Mouse (Mus musculus) adrenal gland, postnatal 14 days (tissue): Measurements from ENCODE around the gene Zdhhc14. TPM values are rescaled to one million over a fixed set of nuclear protein-coding genes. Genes with fewer than 3 reads are reported as not detected.

Source experiments
- DNase-seq: peaks from one replicate; pipeline ENCODE4 v3.0.0; 2021; ENCODE audit warnings: mixed read lengths
- total RNA-seq: library from RNA; stranded (reverse); gene quantifications from 2 replicates; pipeline ENCODE4 v1.2.3, GENCODE M21; 2021

Zdhhc14 gene
- total RNA-seq, 1 experiment from 2014 or later = 7.0 TPM

GRCm38 (mm10) chr17:5668456-5668855 is 176.1 kb downstream of the Zdhhc14 start:
- DNase-seq = no peak

DNA sequence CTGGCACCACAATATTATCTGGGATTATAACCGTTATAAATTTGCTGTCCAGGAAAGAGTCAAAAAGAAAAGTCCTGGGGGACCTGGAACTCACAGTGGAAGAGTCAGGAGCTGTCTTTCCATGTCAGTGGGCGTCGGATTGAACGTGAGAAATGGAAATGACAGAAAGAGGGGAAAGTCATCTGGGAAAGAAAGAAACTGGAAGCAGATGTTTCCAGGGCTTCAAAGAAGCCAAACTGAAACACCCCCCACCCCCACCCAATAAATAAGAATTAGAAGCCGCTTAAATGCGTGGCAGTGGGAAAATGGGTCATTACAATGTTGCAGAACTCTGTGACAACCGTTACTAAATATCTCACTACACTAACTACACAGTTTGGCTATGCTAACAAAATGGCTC is 176.6 kb downstream of the Zdhhc14 start:
- DNase-seq = no peak

DNA sequence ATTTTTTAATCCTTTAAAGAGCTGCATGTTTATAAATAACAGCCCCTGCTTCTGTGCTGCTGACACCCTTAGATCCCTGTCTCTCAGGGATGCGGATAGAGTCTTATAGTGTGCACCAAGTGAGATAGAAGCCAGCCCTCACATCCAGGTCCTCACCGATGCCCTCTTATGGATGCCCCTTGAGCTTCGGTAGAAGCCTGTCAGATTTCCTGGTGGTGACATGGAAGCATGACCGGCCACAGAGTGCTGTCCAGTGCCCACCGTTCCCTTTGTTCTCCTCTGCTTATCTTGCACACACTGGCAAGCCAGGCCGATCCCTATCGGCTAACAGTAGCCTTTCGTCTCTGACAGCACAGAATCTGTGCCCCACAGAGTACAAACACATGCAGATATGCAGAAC is 183.6 kb downstream of the Zdhhc14 start:
- peak; percentile 36 for DNase-seq

- DNase-seq = no peak
Observed at GRCm38 (mm10) chr17:5679315-5679714, 187.0 kb downstream of the Zdhhc14 start.

DNA sequence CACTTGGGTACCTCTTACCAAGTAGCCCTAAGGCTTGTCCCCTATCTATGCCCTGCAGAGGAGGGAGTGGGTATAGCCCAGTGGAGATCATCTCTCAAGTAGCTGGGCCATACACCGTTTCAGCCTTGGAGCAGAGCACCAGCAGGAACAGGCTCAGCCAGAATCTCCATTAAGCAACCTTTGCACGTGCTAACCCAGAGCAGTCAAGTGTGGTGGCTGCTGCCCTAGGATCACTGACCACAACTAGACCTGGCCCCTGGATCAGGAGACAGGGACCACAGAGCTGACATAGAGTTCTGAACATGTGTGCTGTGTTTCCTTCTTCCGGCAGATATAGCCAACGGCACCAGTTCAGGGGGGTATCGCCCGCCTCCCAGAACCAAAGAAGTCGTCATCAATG is 193.0 kb downstream of the Zdhhc14 start:
- DNase-seq = no peak

DNA sequence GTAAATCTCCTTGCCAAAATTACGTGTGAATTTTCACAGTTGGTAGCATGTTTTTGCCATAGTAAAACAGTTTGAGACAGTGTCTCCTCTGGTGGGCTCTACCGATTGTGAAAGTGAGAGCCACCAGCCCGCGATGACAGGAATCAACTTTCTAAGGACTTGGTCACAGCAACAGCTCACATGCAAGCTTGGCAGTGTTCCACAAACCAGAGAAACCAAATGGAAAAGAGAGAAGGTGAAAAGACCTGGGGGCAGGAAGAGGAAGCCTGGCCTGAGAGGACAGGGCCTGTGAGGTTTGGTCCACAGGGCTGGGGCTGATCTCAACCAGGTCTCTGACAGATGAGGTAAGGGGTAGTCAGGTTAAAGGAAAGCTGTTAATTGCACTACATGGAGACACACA is 195.5 kb downstream of the Zdhhc14 start:
- no peak for DNase-seq

DNA sequence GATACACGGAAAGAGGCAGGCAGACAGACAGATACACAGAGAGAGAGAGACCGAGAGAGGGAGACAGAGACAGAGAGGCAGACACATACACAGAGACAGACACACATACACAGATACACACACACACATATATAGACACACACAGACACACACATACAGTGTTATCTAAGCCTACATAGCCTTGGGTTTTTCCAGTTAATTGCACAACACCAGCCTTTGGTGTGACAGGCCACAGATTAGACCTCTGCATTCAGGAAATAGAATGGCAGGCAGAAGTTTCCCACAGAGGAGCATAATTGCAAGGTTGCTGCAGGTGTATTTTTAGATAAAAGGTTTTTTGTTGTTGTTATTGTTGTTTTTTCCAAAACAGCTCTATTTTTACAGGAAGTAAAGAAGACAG is 195.9 kb downstream of the Zdhhc14 start:
- DNase-seq = no peak

GRCm38 (mm10) chr17:5688669-5689068 is 196.3 kb downstream of the Zdhhc14 start:
- DNase-seq = no peak

GRCm38 (mm10) chr17:5690746-5691535 is 198.6 kb downstream of the Zdhhc14 start:
- DNase-seq = peak; percentile 23

DNA sequence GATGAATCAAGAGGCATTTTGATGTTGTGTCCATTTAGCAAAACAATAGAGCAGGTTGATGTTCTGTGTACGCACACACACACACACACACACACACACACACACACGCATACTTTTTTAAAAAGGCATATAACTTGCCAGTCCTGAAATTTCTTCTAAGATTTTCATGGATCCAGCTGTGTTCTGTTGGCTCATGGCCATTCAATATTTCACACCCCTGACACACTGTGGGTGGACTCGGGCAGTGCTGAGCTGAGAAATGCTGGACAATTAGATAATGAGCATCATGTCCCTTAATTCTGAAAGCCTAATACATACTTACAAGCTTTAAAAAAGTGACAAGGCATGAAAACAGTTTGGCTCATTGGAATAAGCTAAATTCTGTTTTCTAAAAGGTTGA is 200.3 kb downstream of the Zdhhc14 start:
- DNase-seq = no peak

- DNase-seq = no peak
Observed at GRCm38 (mm10) chr17:5693256-5693655, 200.9 kb downstream of the Zdhhc14 start.

DNA sequence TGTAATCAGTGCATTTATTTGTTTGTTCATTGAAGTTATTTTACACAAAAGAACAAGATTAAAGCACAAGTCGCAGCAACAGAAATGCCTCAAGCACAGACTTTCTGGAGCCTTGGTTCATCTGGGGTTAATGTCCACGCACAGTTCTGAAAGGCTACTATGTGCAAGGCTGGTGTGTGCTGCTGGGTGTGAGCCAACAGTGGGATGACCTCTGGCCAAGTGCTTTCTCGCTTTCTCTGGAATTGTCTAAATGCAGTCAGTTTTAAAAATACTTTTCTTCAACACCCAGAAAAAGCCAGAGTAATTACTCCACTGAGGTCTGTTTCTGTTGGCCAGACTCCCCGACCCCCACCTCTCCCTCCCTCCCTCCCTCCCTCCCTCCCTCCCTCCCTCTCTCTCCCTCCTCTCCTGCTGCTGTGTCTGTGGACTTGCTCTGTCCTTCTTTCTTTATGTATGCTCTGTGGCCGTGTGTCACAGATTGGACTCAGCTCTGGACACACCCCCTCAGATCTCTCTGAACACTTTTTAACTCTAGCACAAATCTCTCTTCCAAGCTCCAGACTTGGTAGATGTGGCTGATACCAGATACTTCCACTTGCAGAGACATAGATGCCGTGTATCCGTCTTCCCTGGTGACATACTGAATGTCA is 206.2 kb downstream of the Zdhhc14 start:
- DNase-seq = peak; percentile 63

DNA sequence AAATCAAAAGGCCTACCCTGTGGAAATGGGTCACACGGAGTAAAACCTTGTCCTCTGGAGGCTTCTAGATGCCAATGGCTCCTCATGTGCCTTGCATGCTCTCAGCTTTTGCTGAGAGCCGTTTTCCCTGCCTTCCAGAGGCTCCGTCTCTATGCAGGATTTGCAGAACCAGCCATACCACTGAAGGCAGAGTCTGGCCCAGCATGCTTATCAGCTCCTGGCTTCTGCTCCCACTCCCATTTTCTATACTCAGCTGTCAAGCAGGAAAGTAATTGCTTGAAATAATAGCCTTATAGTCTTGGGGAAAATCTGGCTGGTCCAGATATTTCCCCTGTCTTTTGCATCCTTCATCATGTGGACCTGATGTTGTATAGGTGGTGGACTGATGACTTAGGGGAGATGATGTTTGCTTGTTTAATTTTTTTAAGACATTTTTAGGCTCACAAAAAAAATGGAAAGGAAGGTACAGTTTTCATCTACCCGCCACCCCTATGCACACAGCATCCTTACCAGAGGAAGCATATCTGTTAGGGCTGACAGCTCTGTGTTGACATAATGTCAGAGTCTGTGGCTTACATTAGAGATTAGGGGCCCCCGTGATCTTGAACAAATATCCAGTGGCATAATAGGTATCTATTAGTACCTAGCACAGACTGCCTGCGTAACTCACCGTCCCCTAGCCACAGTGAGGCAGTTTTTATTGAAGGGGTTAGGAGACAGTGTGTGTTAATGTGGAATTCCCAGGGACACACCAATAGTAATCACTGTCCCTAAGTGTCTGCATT is 218.2 kb downstream of the Zdhhc14 start:
- DNase-seq = no peak

DNA sequence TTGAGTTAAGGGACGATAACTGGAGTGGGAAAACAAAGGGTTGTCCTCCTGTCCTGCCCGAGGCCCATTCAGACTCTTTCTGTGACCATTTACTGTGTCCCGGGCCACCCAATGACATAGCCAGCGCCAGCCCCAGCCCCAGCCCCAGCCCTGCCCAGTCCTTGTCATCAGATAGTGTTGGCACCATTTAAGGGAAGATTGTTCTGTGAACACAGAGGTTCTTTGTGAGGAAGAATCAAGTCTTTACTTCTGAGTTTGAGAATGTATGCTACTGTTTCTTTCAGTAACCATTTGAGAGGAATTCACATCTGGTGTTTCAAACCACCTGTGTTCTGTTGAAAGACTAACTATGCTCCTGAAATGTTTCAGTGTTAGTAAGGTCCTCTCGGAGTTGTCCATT is 219.5 kb downstream of the Zdhhc14 start:
- DNase-seq = no peak

GRCm38 (mm10) chr17:5713141-5713540 is 220.8 kb downstream of the Zdhhc14 start:
- no peak for DNase-seq

DNA sequence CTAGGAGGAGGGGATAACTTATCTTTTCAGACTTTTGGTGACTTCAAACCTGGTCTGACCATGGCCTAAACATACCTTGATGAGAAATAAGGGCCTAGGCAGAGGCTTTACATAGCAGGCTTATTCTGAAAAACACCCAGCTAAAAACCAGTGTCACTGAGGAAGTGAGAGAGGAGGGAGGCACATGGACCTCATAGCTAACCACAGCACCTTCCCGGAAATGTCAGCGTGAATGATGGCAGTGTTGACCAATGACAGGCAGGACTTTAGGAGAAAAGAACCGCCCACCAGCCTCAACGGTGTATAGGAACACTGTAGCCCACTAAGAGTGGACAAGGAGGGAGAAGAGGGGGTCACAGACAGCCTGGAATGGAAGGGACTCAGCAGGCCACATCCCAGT is 224.6 kb downstream of the Zdhhc14 start:
- no peak for DNase-seq

- no peak for DNase-seq
Observed at GRCm38 (mm10) chr17:5718768-5719387, 226.5 kb downstream of the Zdhhc14 start.

- no peak for DNase-seq
Observed at GRCm38 (mm10) chr17:5722802-5723201, 230.4 kb downstream of the Zdhhc14 start.

DNA sequence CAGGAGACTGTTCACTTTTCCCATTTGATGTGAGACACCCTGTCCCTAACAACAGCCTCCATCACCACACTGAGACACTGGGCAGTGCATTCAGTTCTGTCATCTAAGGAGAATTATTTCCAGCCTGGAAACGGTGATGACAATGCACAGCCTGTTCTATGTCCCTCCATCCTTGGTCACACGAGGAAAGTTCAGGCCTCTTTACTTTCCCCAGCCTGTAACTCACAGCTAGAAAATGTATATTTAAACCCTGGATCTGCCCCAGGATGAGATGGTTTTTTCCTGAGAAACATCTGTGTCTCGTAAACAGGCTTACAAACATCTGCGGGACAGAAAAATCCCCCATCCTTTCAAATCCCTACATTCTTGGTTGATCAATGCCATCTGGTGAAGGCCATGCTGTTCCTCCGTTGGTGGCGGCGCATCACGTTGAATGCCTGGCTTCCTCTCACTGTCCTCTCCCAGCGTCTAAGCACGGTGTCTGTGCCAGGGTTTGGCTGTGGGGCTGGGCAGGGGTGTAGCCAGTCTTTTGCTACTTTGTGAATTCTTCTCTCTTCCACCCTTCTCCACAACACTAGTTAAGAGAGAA is 231.3 kb downstream of the Zdhhc14 start:
- no peak for DNase-seq

DNA sequence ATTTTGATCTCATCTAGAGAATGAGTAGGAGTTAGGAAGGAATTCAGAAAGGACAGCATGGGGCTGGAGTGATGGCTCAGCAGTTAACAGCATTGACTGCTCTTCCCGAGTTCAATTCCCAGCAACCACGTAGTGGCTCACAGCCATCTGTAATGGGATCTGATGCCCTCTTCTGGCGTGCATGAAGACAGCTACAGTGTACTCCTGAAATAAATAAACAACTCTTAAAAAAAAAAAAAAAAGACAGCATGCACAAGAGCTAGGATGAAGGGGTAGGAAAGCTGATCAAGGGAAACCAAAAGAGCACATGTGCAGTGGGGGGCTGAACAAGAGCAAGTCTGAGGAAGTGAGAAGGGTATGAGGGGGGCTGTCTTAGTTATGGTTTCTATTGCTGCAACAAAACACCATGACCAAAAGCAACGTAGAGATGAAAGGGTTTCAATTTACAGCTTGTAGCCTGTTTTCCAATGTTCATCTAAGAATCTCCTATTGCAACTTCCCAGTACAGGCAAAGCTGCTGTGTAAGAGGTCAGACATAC is 237.3 kb downstream of the Zdhhc14 start:
- DNase-seq = no peak

DNA sequence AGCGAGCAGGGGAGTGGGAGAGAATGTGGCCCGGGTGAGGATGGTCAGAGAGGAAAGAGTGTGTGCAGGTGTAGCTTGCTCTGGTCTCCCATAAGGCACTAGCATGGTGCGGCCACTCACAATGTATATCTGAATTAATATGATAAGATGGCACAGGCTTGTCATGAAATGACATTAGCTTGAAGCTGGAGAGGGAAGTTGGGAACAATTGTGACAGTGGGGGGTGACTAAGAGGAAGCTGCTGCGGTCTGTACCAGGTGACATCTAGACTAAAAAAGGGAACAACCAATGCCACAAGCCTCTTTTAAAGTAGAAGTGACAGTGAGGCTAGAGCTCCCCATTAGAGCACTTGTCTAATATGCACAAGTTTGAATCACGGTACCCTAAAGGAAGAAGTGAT is 238.2 kb downstream of the Zdhhc14 start:
- DNase-seq = no peak

DNA sequence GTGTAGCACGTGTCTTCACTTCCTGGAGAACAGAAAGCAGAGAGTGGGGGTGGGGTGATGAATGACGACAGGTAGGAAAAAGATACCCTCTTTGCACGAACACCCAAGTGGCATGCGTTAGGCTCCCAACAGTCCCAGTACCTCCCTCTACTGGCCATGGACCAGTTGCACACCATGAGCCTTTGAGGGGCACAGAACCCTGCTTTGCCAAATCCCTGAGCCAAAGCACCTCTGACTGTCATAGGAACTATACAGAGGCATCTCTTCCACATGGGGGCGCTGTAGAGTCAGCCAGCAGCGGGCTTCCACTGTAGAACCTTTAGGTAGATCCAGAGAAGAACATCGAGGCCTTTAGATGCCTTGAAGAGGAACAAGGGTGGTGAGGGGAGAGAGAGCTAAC is 241.0 kb downstream of the Zdhhc14 start:
- peak; percentile 84 for DNase-seq
